Comparison of ENCODE assay signal across 12 mouse cellular contexts in genomic region chr6:92467343-92467742, GRCm38 (mm10).
A peak's percentile ranks its signal among the peaks of the same experiment; 100 is the strongest.
DNase-seq lines count a peak whose midpoint lies in the region; ATAC-seq and TF ChIP-seq lines count a peak whose summit lies in the region.
"Had no signal": no experiment of that assay in that cellular context is flagged by ENCODE, and none has a peak within 500 bp of the region (broad histone marks: within the 10 kb centered on the region; RNA-seq: fewer than 3 reads in every experiment).

No protein-coding gene starts in this region.

- H3K27me3 ChIP-seq in heart, embryonic 15.5 days = no peaks in the 10 kb centered on the region
- H3K27me3 ChIP-seq in hindbrain, embryonic 16.5 days (replicated peaks; ENCODE audit: control insufficient read depth, insufficient read depth, low read length) = no peaks in the 10 kb centered on the region
- H3K27me3 ChIP-seq in midbrain, postnatal 0 days (ENCODE audit: insufficient read depth, low read length) = no peaks in the 10 kb centered on the region
- H3K27me3 ChIP-seq in intestine, postnatal 0 days (replicated peaks; ENCODE audit: control insufficient read depth, insufficient read depth, low read length) = no peaks in the 10 kb centered on the region
- H3K27me3 ChIP-seq: kidney, embryonic 15.5 days had no signal

- DNase-seq in heart, postnatal 4 days = no peak
- DNase-seq in embryo, embryonic 10.5 days (ENCODE audit: low spot score) = peak; percentile 28
- DNase-seq in midbrain, postnatal 0 days (ENCODE audit: low spot score) = peak; percentile 91
- no peak for DNase-seq in heart, adult 18-20 months
- no peak for DNase-seq in thymus, postnatal 4 days
- DNase-seq: liver; thymus, adult 2 months had no signal

- ATAC-seq in heart, embryonic 15.5 days (replicated peaks; ENCODE audit: insufficient number of reproducible peaks, insufficient read depth, low FRiP score, low read depth) = no peak
- peak; percentile 86 for ATAC-seq in hindbrain, embryonic 16.5 days
- peak; percentile 62 for ATAC-seq in midbrain, postnatal 0 days (ENCODE audit: low FRiP score)
- ATAC-seq in intestine, postnatal 0 days = no peak

- no peaks in the 10 kb centered on the region for H3K9me3 ChIP-seq in heart, embryonic 15.5 days (replicated peaks)
- no peaks in the 10 kb centered on the region for H3K9me3 ChIP-seq in hindbrain, embryonic 16.5 days (ENCODE audit: control insufficient read depth, low read length)
- no peaks in the 10 kb centered on the region for H3K9me3 ChIP-seq in midbrain, postnatal 0 days (ENCODE audit: low read length)
- H3K9me3 ChIP-seq in intestine, postnatal 0 days (ENCODE audit: control insufficient read depth) = no peaks in the 10 kb centered on the region
- H3K9me3 ChIP-seq: heart, embryonic 10.5 days; kidney, embryonic 15.5 days had no signal

- no peak overlapping the region for H3K4me2 ChIP-seq in heart, embryonic 15.5 days
- H3K4me2 ChIP-seq in hindbrain, embryonic 16.5 days (ENCODE audit: low read length) = no peak overlapping the region
- H3K4me2 ChIP-seq in midbrain, postnatal 0 days (ENCODE audit: low read depth, low read length, poor library complexity, severe bottlenecking) = no peak overlapping the region
- no peak overlapping the region for H3K4me2 ChIP-seq in intestine, postnatal 0 days (replicated peaks; ENCODE audit: low read depth)
- H3K4me2 ChIP-seq: kidney, embryonic 15.5 days had no signal

- H3K36me3 ChIP-seq in heart, embryonic 15.5 days = no peaks in the 10 kb centered on the region
- no peaks in the 10 kb centered on the region for H3K36me3 ChIP-seq in hindbrain, embryonic 16.5 days (ENCODE audit: control insufficient read depth, insufficient read depth, low read length)
- no peaks in the 10 kb centered on the region for H3K36me3 ChIP-seq in midbrain, postnatal 0 days (ENCODE audit: insufficient read depth, low read length)
- H3K36me3 ChIP-seq in intestine, postnatal 0 days (ENCODE audit: control insufficient read depth, insufficient read depth) = no peaks in the 10 kb centered on the region
- H3K36me3 ChIP-seq: heart, embryonic 10.5 days; kidney, embryonic 15.5 days had no signal

- 83% methylated on average over 2 of the region's 2 CpGs for WGBS in heart, embryonic 15.5 days
- WGBS in hindbrain, embryonic 16.5 days = 13% methylated on average over 2 of the region's 2 CpGs
- WGBS in midbrain, postnatal 0 days = 18% methylated on average over 2 of the region's 2 CpGs
- 80% methylated on average over 2 of the region's 2 CpGs for WGBS in intestine, postnatal 0 days

- no peak for TF ChIP-seq CTCF in midbrain, postnatal 0 days (IDR thresholded peaks at IDR 0.05)
- TF ChIP-seq CTCF in intestine, postnatal 0 days (IDR thresholded peaks at IDR 0.05; ENCODE audit: low read depth) = no peak

- H3K4me3 ChIP-seq in heart, embryonic 15.5 days = no peak overlapping the region
- no peak overlapping the region for H3K4me3 ChIP-seq in hindbrain, embryonic 16.5 days (ENCODE audit: low read length)
- H3K4me3 ChIP-seq in midbrain, postnatal 0 days (ENCODE audit: low read depth, low read length) = no peak overlapping the region
- no peak overlapping the region for H3K4me3 ChIP-seq in intestine, postnatal 0 days (ENCODE audit: low read depth, low read length)
- H3K4me3 ChIP-seq: heart, embryonic 10.5 days; kidney, embryonic 15.5 days had no signal

- H3K27ac ChIP-seq in heart, embryonic 15.5 days = 0 out of 2 replicates have a peak overlapping the region, but pooled peaks have one; percentile 0
- peak overlapping the region; percentile 16 for H3K27ac ChIP-seq in hindbrain, embryonic 16.5 days (ENCODE audit: low read depth, low read length)
- peak overlapping the region; percentile 47 for H3K27ac ChIP-seq in midbrain, postnatal 0 days (ENCODE audit: low read depth, low read length)
- no peak overlapping the region for H3K27ac ChIP-seq in intestine, postnatal 0 days (ENCODE audit: low read depth, low read length)
- H3K27ac ChIP-seq: heart, embryonic 10.5 days had no signal

- peaks cover 52% of the 10 kb centered on the region for H3K4me1 ChIP-seq in heart, embryonic 15.5 days (replicated peaks)
- H3K4me1 ChIP-seq in hindbrain, embryonic 16.5 days (ENCODE audit: control insufficient read depth, insufficient read depth, low read depth, low read length) = peaks cover 36% of the 10 kb centered on the region
- H3K4me1 ChIP-seq in midbrain, postnatal 0 days (ENCODE audit: insufficient read depth, low read length) = peaks cover 6% of the 10 kb centered on the region; the same call in 1 of the 2 replicates
- H3K4me1 ChIP-seq in intestine, postnatal 0 days (replicated peaks; ENCODE audit: control insufficient read depth, insufficient read depth, low read length) = no peaks in the 10 kb centered on the region

- H3K9ac ChIP-seq in heart, embryonic 15.5 days = no peak overlapping the region
- H3K9ac ChIP-seq in hindbrain, embryonic 16.5 days (ENCODE audit: low read depth, low read length) = no peak overlapping the region
- no peak overlapping the region for H3K9ac ChIP-seq in midbrain, postnatal 0 days (replicated peaks; ENCODE audit: low read length, poor library complexity, severe bottlenecking)
- H3K9ac ChIP-seq in intestine, postnatal 0 days (ENCODE audit: low read depth, low read length) = no peak overlapping the region
- H3K9ac ChIP-seq: kidney, embryonic 15.5 days had no signal

Comparison
In these comparisons a context has a peak if more than half of its experiments do, and no peak if none do; other contexts are left out.
1. ATAC-seq: peak in hindbrain, embryonic 16.5 days (single experiment) and midbrain, postnatal 0 days (single experiment); none in heart, embryonic 15.5 days (single experiment) and intestine, postnatal 0 days (single experiment).
2. DNase-seq: peak in embryo, embryonic 10.5 days (single experiment) and midbrain, postnatal 0 days (single experiment); none in heart, postnatal 4 days (single experiment), heart, adult 18-20 months (0 of 2) and thymus, postnatal 4 days (single experiment).